Mouse (Mus musculus) C2C12 (cell line): ENCODE measurements around the gene Ubxn11.

ENCODE experiments used
- CEBPB ChIP-seq: IDR thresholded peaks from one replicate; pipeline ENCODE4 v1.6.1; 2011; ENCODE audit warnings: low read depth, mild to moderate bottlenecking, control low read depth, moderate library complexity
- CTCF ChIP-seq: IDR thresholded peaks from one replicate; pipeline ENCODE4 v1.5.1; 2011; ENCODE audit not compliant: control insufficient read depth, insufficient read depth, insufficient read length
- MAX ChIP-seq: IDR thresholded peaks from one replicate; pipeline ENCODE4 v1.6.1; 2011; ENCODE audit warnings: mild to moderate bottlenecking, control low read depth
- MYOD1 ChIP-seq: IDR thresholded peaks from one replicate; pipeline ENCODE4 v1.6.1; 2011; ENCODE audit warnings: low read depth; ENCODE audit not compliant: control insufficient read depth, insufficient read length

GRCm38 (mm10) chr4:134154354-134154753 lies 52.0 kb downstream of the Ubxn11 start:
- no peak for TF ChIP-seq CTCF
- TF ChIP-seq MAX: no peak
- TF ChIP-seq MYOD1: no peak
- no peak for TF ChIP-seq CEBPB
